Mouse (Mus musculus) lung, postnatal 25 days (tissue): ENCODE data around the gene Spred2.

Source experiments
- DNase-seq: peaks from one replicate; pipeline ENCODE4 v3.0.0; 2022; ENCODE audit warnings: low spot score

The Spred2 gene

GRCm38 (mm10) chr11:19955701-19956100 lies 31.5 kb downstream of the Spred2 start:
- DNase-seq = no peak

- DNase-seq = no peak
Observed at GRCm38 (mm10) chr11:19959006-19959405, 34.8 kb downstream of the Spred2 start.

GRCm38 (mm10) chr11:19959897-19960296 lies 35.7 kb downstream of the Spred2 start:
- DNase-seq = no peak

GRCm38 (mm10) chr11:19960541-19960940 lies 36.4 kb downstream of the Spred2 start:
- no peak for DNase-seq

GRCm38 (mm10) chr11:19961088-19961487 lies 36.9 kb downstream of the Spred2 start:
- peak; percentile 59 for DNase-seq

GRCm38 (mm10) chr11:19961766-19962365 lies 37.7 kb downstream of the Spred2 start:
- no peak for DNase-seq

- no peak for DNase-seq
Observed at GRCm38 (mm10) chr11:19962796-19963195, 38.6 kb downstream of the Spred2 start.

GRCm38 (mm10) chr11:19963717-19964141 lies 39.6 kb downstream of the Spred2 start:
- peak; percentile 37 for DNase-seq

GRCm38 (mm10) chr11:19964333-19964732 lies 40.2 kb downstream of the Spred2 start:
- DNase-seq = no peak

GRCm38 (mm10) chr11:19965037-19965611 lies 40.9 kb downstream of the Spred2 start:
- no peak for DNase-seq

GRCm38 (mm10) chr11:19965664-19966063 lies 41.5 kb downstream of the Spred2 start:
- DNase-seq = no peak

GRCm38 (mm10) chr11:19966294-19966693 lies 42.1 kb downstream of the Spred2 start:
- no peak for DNase-seq

GRCm38 (mm10) chr11:19969584-19969983 lies 45.4 kb downstream of the Spred2 start:
- no peak for DNase-seq

- DNase-seq = no peak
Observed at GRCm38 (mm10) chr11:19971954-19972750, 48.0 kb downstream of the Spred2 start.

GRCm38 (mm10) chr11:19973032-19973790 lies 49.0 kb downstream of the Spred2 start:
- DNase-seq = no peak

- DNase-seq = no peak
Observed at GRCm38 (mm10) chr11:19976032-19976431, 51.9 kb downstream of the Spred2 start.

GRCm38 (mm10) chr11:19977687-19978086 lies 53.5 kb downstream of the Spred2 start:
- no peak for DNase-seq

GRCm38 (mm10) chr11:19979338-19979737 lies 55.2 kb downstream of the Spred2 start:
- no peak for DNase-seq

- DNase-seq = no peak
Observed at GRCm38 (mm10) chr11:19982113-19982512, 57.9 kb downstream of the Spred2 start.

- no peak for DNase-seq
Observed at GRCm38 (mm10) chr11:19982779-19983178, 58.6 kb downstream of the Spred2 start.

- no peak for DNase-seq
Observed at GRCm38 (mm10) chr11:19983298-19983697, 59.1 kb downstream of the Spred2 start.

GRCm38 (mm10) chr11:19984029-19984428 lies 59.9 kb downstream of the Spred2 start:
- no peak for DNase-seq
